ENCODE assay signal across 8 mouse cellular contexts in genomic region chr1:88205294-88205922, GRCm38 (mm10). TPM values are rescaled to one million over a fixed set of nuclear protein-coding genes. Genes with fewer than 3 reads are reported as not detected.
A peak's percentile ranks its signal among the peaks of the same experiment; 100 is the strongest.
DNase-seq lines count a peak whose midpoint lies in the region; ATAC-seq lines count a peak whose summit lies in the region.

Dnajb3 (minus strand) TSS chr1:88205782.

- peak within 1 kb of the TSS; percentile 66 for H3K4me3 ChIP-seq in forebrain, embryonic 15.5 days
- peak within 1 kb of the TSS; percentile 53 for H3K4me3 ChIP-seq in hindbrain, embryonic 13.5 days

- whole genome bisulfite sequencing in forebrain, embryonic 15.5 days, result 5% methylated on average over 59 of the region's 62 CpGs
- 7% methylated on average over 61 of the region's 62 CpGs for WGBS in hindbrain, embryonic 13.5 days

- H3K9ac ChIP-seq in forebrain, embryonic 15.5 days (replicated peaks), result peak within 1 kb of the TSS; percentile 64
- peak within 1 kb of the TSS; percentile 78 for H3K9ac ChIP-seq in hindbrain, embryonic 13.5 days

- no peaks in the 10 kb centered on the region for H3K27me3 ChIP-seq in forebrain, embryonic 15.5 days
- H3K27me3 ChIP-seq in hindbrain, embryonic 13.5 days, result no peaks in the 10 kb centered on the region

- peaks cover 10% of the 10 kb centered on the region for H3K4me1 ChIP-seq in forebrain, embryonic 15.5 days
- H3K4me1 ChIP-seq in hindbrain, embryonic 13.5 days (replicated peaks), result peaks cover 6% of the 10 kb centered on the region

- ATAC-seq in forebrain, embryonic 15.5 days (replicated peaks), result peak; percentile 100
- ATAC-seq in hindbrain, embryonic 13.5 days (ENCODE audit: low FRiP score), result peak; percentile 100

- peak within 1 kb of the TSS; percentile 92 for H3K4me2 ChIP-seq in forebrain, embryonic 15.5 days (replicated peaks)
- peak within 1 kb of the TSS; percentile 68 for H3K4me2 ChIP-seq in hindbrain, embryonic 13.5 days

- H3K36me3 ChIP-seq in forebrain, embryonic 15.5 days, result 0 out of 2 replicates have a peak, but pooled peaks cover 3% of the 10 kb centered on the region
- H3K36me3 ChIP-seq in hindbrain, embryonic 13.5 days, result 0 out of 2 replicates have a peak, but pooled peaks cover 8% of the 10 kb centered on the region

- peak; percentile 81 for DNase-seq in R1 (ENCODE audit: low read depth, low spot score)
- peak; percentile 89 to 92 for DNase-seq in cerebellum, adult 18-20 months
- peak; percentile 86 to 88 for DNase-seq in layer of hippocampus, postnatal 36 days
- DNase-seq in lung, postnatal 10 days, result peak; percentile 79
- DNase-seq in right cerebral cortex, adult 2 months (ENCODE audit: low spot score in 2 of 2), result peak; percentile 83 to 85
- DNase-seq in yolk sac, embryonic 10.5 days (ENCODE audit: low spot score), result peak; percentile 87

- peak within 1 kb of the TSS; percentile 58; the same call in 1 of the 2 replicates for H3K27ac ChIP-seq in forebrain, embryonic 15.5 days (replicated peaks)
- peak within 1 kb of the TSS; percentile 69 for H3K27ac ChIP-seq in hindbrain, embryonic 13.5 days

- no peaks in the 10 kb centered on the region for H3K9me3 ChIP-seq in forebrain, embryonic 15.5 days
- peaks cover 10% of the 10 kb centered on the region for H3K9me3 ChIP-seq in hindbrain, embryonic 13.5 days

RNA-seq across cellular contexts. Expression of gene Dnajb3, which starts in this region (rescaled TPM):
- 13.7 TPM in 2 replicates for polyA plus RNA-seq in forebrain, embryonic 15.5 days (2015; fragmentation: Nextera tagmentation; extraction: Ambion mirVana)
- 15.6 and 15.8 TPM in 2 replicates for polyA plus RNA-seq in hindbrain, embryonic 13.5 days (2015; fragmentation: Nextera tagmentation; extraction: Ambion mirVana)
- total RNA-seq in layer of hippocampus, postnatal 36 days (2021), result 1 to 10 TPM; 2.2 to 3.0 TPM

Comparison
In these comparisons a context has a peak if more than half of its experiments do, and no peak if none do; other contexts are left out.
1. Peak in every context shown above with its lines: DNase-seq, ATAC-seq, H3K4me3 ChIP-seq and H3K27ac ChIP-seq.